Mouse (Mus musculus) MEL-GATA-1-ER (cell line): ENCODE data around the gene Tmem74b.

Experiments
- DNase-seq: peaks from one replicate; pipeline ENCODE4 v3.0.0-alpha.2; 2012; ENCODE audit warnings: low read depth; ENCODE audit errors: extremely low read depth

The Tmem74b gene

GRCm38 (mm10) chr2:151740741-151741526, 39.1 kb downstream of the Tmem74b start:
- DNase-seq = peak; percentile 89

DNA sequence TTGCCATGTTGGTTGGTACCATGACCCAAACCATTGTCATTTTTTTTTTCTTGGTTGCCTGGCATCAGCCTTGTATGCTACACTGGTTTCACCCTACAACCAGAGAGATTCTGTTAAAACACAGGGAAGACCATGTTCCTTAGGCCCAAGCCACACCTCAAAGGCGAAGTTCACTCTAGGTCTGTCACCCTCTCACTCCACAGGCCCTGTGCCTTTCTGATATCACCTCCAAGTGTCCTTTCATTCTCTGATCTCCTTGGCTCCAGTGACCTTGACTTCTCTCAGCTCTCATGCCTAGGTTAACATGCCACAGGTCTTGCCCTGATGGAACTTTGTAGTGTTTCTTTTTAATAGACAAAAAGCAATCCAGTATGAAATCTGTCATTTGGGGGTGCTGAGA, 40.3 kb downstream of the Tmem74b start:
- no peak for DNase-seq

GRCm38 (mm10) chr2:151742850-151743679, 41.3 kb downstream of the Tmem74b start:
- DNase-seq = peak; percentile 87

DNA sequence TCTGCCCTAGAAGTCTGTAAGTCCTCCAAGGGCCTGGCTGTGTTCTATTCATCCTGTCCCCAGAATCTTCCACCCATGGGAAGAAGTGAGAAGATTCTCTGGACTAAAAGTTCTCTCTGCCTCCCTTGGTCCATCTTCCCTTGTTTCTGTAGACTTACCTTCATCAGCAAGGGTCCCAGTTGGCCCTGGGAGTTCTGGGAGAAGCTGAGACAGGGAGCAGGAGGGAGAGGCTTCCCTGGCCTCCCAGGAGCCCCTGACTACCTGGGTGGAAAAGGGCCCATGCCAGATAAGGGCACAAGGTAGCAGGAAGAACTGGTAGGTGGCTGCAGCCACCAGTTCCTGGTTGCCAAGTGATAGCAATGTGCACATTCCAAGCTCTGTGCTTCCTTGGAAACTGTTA, 42.0 kb downstream of the Tmem74b start, which contains the start of gene Psmf1:
TSS of gene Psmf1 (minus strand) at position 342 of the 400 bp plus-strand sequence.
- DNase-seq = no peak

DNA sequence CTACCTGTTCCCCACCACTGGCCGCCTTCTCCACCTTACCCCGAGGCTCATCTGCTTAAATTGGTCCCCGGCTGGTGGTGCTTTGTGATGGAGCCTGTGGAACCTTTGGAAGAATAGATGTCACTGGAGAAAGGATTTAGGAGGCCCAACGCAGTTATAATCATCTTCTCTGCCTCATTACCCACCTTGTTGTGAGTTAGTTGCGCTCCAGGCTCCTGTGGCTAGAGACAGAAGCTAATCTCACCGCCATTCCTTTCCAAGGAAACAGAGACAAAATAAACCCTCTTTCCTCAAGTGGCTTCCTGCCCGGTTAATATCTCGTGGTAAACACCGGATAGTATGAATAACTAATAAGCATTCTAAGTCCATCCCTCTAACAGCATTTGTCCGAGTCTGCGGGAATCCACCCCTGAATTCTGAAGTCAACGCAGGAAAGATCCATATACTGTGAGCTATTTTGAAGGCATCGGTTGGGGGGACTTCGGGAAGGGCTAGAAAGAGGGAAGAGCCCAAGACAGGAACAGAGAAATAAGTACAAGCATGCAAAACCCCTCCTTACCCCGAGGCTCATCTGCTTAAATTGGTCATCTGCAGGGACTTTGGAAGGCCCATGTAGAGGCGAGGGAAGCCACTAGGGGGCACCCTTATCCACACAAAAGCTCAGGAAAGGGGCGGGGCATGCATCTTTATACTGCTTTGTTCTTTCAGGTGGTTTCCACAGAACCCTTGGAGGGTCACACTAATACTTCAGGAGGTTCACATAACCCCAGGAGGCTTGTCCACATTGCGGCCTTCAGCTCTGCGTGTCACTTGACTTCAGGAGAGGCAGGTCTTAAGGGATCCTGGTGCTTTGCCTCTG, 46.3 kb downstream of the Tmem74b start:
- DNase-seq = peak; percentile 44

DNA sequence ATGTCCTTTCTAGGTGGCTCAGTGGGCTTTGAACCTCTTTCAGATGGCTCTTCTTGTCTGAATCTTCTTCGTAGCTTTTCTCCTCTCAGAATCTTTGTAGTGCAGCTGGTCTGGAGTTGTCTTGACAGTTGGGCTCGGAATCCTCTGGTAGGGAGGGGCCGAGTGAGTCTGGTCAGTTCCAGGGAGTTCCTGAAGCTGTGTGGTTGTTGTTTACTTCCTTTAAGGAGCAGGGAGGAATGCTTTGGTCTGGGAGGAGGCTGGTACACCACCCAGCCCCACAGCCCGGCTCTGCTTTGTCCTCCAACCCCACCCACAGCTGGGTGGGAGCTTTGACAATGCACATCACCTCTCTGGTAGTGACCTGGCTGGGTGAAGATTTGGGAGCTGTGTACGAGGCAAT, 49.5 kb downstream of the Tmem74b start:
- no peak for DNase-seq

- DNase-seq = no peak
Observed at GRCm38 (mm10) chr2:151756277-151757061, 54.7 kb downstream of the Tmem74b start.

GRCm38 (mm10) chr2:151757451-151757850, 55.6 kb downstream of the Tmem74b start:
- DNase-seq = no peak

GRCm38 (mm10) chr2:151758806-151759353, 57.1 kb downstream of the Tmem74b start:
- no peak for DNase-seq
